In genomic region chr3:34552542-34553208, GRCm38 (mm10) we compare ENCODE assay signal across 12 mouse cellular contexts.
DNase-seq lines count a peak whose midpoint lies in the region; ATAC-seq and TF ChIP-seq lines count a peak whose summit lies in the region.
"Had no signal": no experiment of that assay in that cellular context is flagged by ENCODE, and none has a peak within 500 bp of the region (broad histone marks: within the 10 kb centered on the region; RNA-seq: fewer than 3 reads in every experiment).

No protein-coding gene starts in this region.

- TF ChIP-seq CTCF in left cerebral cortex, adult 2 months (IDR thresholded peaks at IDR 0.05), result no peak

- no peak for ATAC-seq in embryonic facial prominence, embryonic 13.5 days (ENCODE audit: insufficient number of reproducible peaks, insufficient read depth, low FRiP score, low TSS enrichment, low read depth)
- ATAC-seq in forebrain, embryonic 11.5 days (replicated peaks; ENCODE audit: low FRiP score), result no peak
- no peak for ATAC-seq in midbrain, embryonic 16.5 days

- no peak overlapping the region for H3K9ac ChIP-seq in embryonic facial prominence, embryonic 13.5 days
- H3K9ac ChIP-seq in forebrain, embryonic 11.5 days (ENCODE audit: low read length), result no peak overlapping the region
- no peak overlapping the region for H3K9ac ChIP-seq in midbrain, embryonic 16.5 days (ENCODE audit: low read depth, low read length)
- H3K9ac ChIP-seq: heart, embryonic 12.5 days had no signal

- no peaks in the 10 kb centered on the region for H3K27me3 ChIP-seq in embryonic facial prominence, embryonic 13.5 days
- no peaks in the 10 kb centered on the region for H3K27me3 ChIP-seq in forebrain, embryonic 11.5 days (ENCODE audit: control insufficient read depth, insufficient read depth, low read length)
- no peaks in the 10 kb centered on the region for H3K27me3 ChIP-seq in midbrain, embryonic 16.5 days (ENCODE audit: control insufficient read depth, insufficient read depth, low read depth, low read length)
- H3K27me3 ChIP-seq: heart, embryonic 12.5 days had no signal

- DNase-seq in left cerebral cortex, adult 2 months (ENCODE audit: extremely low spot score in 1 of 2, low spot score in 2 of 2), result no peak
- DNase-seq in left cerebral cortex, adult 11 months (ENCODE audit: low spot score), result no peak
- DNase-seq in forebrain, embryonic 11.5 days (ENCODE audit: low spot score), result peak; percentile 55
- DNase-seq in natural killer cell, adult 2 months (ENCODE audit: low spot score in 2 of 2), result no peak
- DNase-seq in c-Kit-positive CD71-positive TER-119-positive erythroid progenitor cells, embryonic 14.5 days (ENCODE audit: low spot score), result no peak
- DNase-seq: adrenal gland, postnatal 36 days; gastrocnemius, postnatal 10 days; heart, postnatal 4 days had no signal

- H3K27ac ChIP-seq in left cerebral cortex, adult 2 months, result no peak overlapping the region
- H3K27ac ChIP-seq in embryonic facial prominence, embryonic 13.5 days, result no peak overlapping the region
- no peak overlapping the region for H3K27ac ChIP-seq in forebrain, embryonic 11.5 days (ENCODE audit: low read depth, low read length)
- H3K27ac ChIP-seq in midbrain, embryonic 16.5 days (ENCODE audit: low read length), result no peak overlapping the region
- H3K27ac ChIP-seq: macrophage had no signal

- no peaks in the 10 kb centered on the region for H3K9me3 ChIP-seq in embryonic facial prominence, embryonic 13.5 days
- H3K9me3 ChIP-seq in forebrain, embryonic 11.5 days (ENCODE audit: control insufficient read depth, low read length), result no peaks in the 10 kb centered on the region
- no peaks in the 10 kb centered on the region for H3K9me3 ChIP-seq in midbrain, embryonic 16.5 days (replicated peaks; ENCODE audit: control insufficient read depth, low read length, poor library complexity, severe bottlenecking)
- H3K9me3 ChIP-seq: heart, embryonic 12.5 days had no signal

- no peaks in the 10 kb centered on the region for H3K4me1 ChIP-seq in embryonic facial prominence, embryonic 13.5 days
- peaks cover 3% of the 10 kb centered on the region; the same call in 1 of the 2 replicates for H3K4me1 ChIP-seq in forebrain, embryonic 11.5 days (replicated peaks; ENCODE audit: control insufficient read depth, insufficient read depth, low read length)
- H3K4me1 ChIP-seq in midbrain, embryonic 16.5 days (ENCODE audit: control insufficient read depth, insufficient read depth, low read length), result peaks cover 3% of the 10 kb centered on the region; the same call in 1 of the 2 replicates
- H3K4me1 ChIP-seq: heart, embryonic 12.5 days had no signal

- no peaks in the 10 kb centered on the region for H3K36me3 ChIP-seq in embryonic facial prominence, embryonic 13.5 days
- H3K36me3 ChIP-seq in forebrain, embryonic 11.5 days (ENCODE audit: control insufficient read depth, insufficient read depth, low read length), result no peaks in the 10 kb centered on the region
- no peaks in the 10 kb centered on the region for H3K36me3 ChIP-seq in midbrain, embryonic 16.5 days (ENCODE audit: control insufficient read depth, insufficient read depth, low read length)
- H3K36me3 ChIP-seq: heart, embryonic 12.5 days had no signal

- peak overlapping the region; percentile 34 for H3K4me3 ChIP-seq in left cerebral cortex, adult 2 months
- peak overlapping the region; percentile 8; the same call in 1 of the 2 replicates for H3K4me3 ChIP-seq in embryonic facial prominence, embryonic 13.5 days
- no peak overlapping the region for H3K4me3 ChIP-seq in forebrain, embryonic 11.5 days (ENCODE audit: low read depth, low read length)
- H3K4me3 ChIP-seq in midbrain, embryonic 16.5 days (ENCODE audit: low read depth, low read length), result no peak overlapping the region
- H3K4me3 ChIP-seq: heart, embryonic 12.5 days had no signal

- peak overlapping the region; percentile 34 for H3K4me2 ChIP-seq in embryonic facial prominence, embryonic 13.5 days
- peak overlapping the region; percentile 8; the same call in 1 of the 2 replicates for H3K4me2 ChIP-seq in forebrain, embryonic 11.5 days (ENCODE audit: low read depth, low read length, severe bottlenecking)
- peak overlapping the region; percentile 18 for H3K4me2 ChIP-seq in midbrain, embryonic 16.5 days (ENCODE audit: low read length)
- H3K4me2 ChIP-seq: heart, embryonic 12.5 days had no signal

- WGBS in embryonic facial prominence, embryonic 13.5 days, result 38% methylated on average over 16 of the region's 17 CpGs
- 60% methylated on average over 16 of the region's 17 CpGs for WGBS in forebrain, embryonic 11.5 days
- 55% methylated on average over 16 of the region's 17 CpGs for WGBS in midbrain, embryonic 16.5 days

- intact Hi-C loops in left cerebral cortex, adult 2 months (cut with DNase I), result no loop called here

Comparison
In these comparisons a context has a peak if more than half of its experiments do, and no peak if none do; other contexts are left out.
1. H3K4me3 ChIP-seq: peak in left cerebral cortex, adult 2 months (single experiment) and embryonic facial prominence, embryonic 13.5 days (single experiment); none in forebrain, embryonic 11.5 days (single experiment) and midbrain, embryonic 16.5 days (single experiment).
2. Peak in every context shown above with its lines, with median percentiles within 50 percentile points of each other: H3K4me2 ChIP-seq.